Mouse (Mus musculus) liver, postnatal 0 days (tissue): ENCODE results near the gene Ppp2r5d. TPM values are rescaled to one million over a fixed set of nuclear protein-coding genes. Genes with fewer than 3 reads are reported as not detected.

ENCODE experiments used
- ATAC-seq: fragments of 200-750 bp; cut with Nextera tagmentation; 2 replicates; pipeline ENCODE4 v1.8.0; 2017; ENCODE audit warnings: mild to moderate bottlenecking, moderate library complexity
- DNase-seq: peaks from one replicate; pipeline ENCODE4 v3.0.0-alpha.2; 2016
- H3K27ac ChIP-seq: fragments of 300-500 bp; sonication (generic); 2 replicates; pipeline ENCODE4 v1.5.1; 2014; ENCODE audit warnings: antibody characterized with exemption, moderate library complexity, mild to moderate bottlenecking, low read depth
- H3K27me3 ChIP-seq: fragments of 300-500 bp; sonication (generic); 2 replicates; pipeline ENCODE4 v1.6.1; 2014; ENCODE audit warnings: low read length, control low read depth, mixed read lengths; ENCODE audit not compliant: insufficient read depth
- H3K36me3 ChIP-seq: fragments of 300-500 bp; sonication (generic); replicated peaks from 2 replicates; pipeline ENCODE4 v1.6.1; 2014; ENCODE audit warnings: mild to moderate bottlenecking, control low read depth, low read length, moderate library complexity, mixed read lengths; ENCODE audit not compliant: insufficient read depth
- H3K4me1 ChIP-seq: fragments of 300-500 bp; sonication (generic); 2 replicates; pipeline ENCODE4 v1.6.1; 2014; ENCODE audit warnings: antibody characterized with exemption, mild to moderate bottlenecking, control low read depth; ENCODE audit not compliant: insufficient read depth
- H3K4me2 ChIP-seq: fragments of 300-500 bp; sonication (generic); 2 replicates; pipeline ENCODE4 v1.6.1; 2014; ENCODE audit warnings: low read depth, mild to moderate bottlenecking, low read length, moderate library complexity, mixed read lengths
- H3K4me3 ChIP-seq: fragments of 300-500 bp; sonication (generic); 2 replicates; pipeline ENCODE4 v1.5.1; 2014; ENCODE audit warnings: low read depth, low read length
- H3K9ac ChIP-seq: fragments of 300-500 bp; sonication (generic); replicated peaks from 2 replicates; pipeline ENCODE4 v1.6.1; 2014; ENCODE audit warnings: mild to moderate bottlenecking, moderate library complexity
- H3K9me3 ChIP-seq: fragments of 300-500 bp; sonication (generic); 2 replicates; pipeline ENCODE4 v1.6.1; 2016; ENCODE audit warnings: mild to moderate bottlenecking, control low read depth, low read length, mixed read lengths
- CTCF ChIP-seq: sonication (generic); IDR thresholded peaks from 2 replicates; pipeline ENCODE4 v1.5.1; 2016; ENCODE audit warnings: antibody characterized with exemption, low read depth
- EP300 ChIP-seq: IDR thresholded peaks from 2 replicates; pipeline ENCODE4 v1.6.1; 2016; ENCODE audit warnings: antibody characterized with exemption, low read depth, mild to moderate bottlenecking
- WGBS: fragments of 180-500 bp; shearing (Covaris S2); extraction: QIAGEN DNeasy Blood & Tissue Kit; methylation state at CpG from one replicate; pipeline ENCODE4 v1.1.7; 2014; ENCODE audit not compliant: insufficient replicate concordance; 5-methylcytosine and 5-hydroxymethylcytosine counted together
- polyA plus RNA-seq: library from polyadenylated mRNA; unstranded; fragments of >200 nt; fragmentation: Nextera tagmentation; extraction: Ambion mirVana; gene quantifications from 2 replicates; pipeline ENCODE4 v1.2.1, GENCODE M21; 2015

Ppp2r5d gene
- 11.2 and 12.5 TPM in 2 replicates for polyA plus RNA-seq

DNA sequence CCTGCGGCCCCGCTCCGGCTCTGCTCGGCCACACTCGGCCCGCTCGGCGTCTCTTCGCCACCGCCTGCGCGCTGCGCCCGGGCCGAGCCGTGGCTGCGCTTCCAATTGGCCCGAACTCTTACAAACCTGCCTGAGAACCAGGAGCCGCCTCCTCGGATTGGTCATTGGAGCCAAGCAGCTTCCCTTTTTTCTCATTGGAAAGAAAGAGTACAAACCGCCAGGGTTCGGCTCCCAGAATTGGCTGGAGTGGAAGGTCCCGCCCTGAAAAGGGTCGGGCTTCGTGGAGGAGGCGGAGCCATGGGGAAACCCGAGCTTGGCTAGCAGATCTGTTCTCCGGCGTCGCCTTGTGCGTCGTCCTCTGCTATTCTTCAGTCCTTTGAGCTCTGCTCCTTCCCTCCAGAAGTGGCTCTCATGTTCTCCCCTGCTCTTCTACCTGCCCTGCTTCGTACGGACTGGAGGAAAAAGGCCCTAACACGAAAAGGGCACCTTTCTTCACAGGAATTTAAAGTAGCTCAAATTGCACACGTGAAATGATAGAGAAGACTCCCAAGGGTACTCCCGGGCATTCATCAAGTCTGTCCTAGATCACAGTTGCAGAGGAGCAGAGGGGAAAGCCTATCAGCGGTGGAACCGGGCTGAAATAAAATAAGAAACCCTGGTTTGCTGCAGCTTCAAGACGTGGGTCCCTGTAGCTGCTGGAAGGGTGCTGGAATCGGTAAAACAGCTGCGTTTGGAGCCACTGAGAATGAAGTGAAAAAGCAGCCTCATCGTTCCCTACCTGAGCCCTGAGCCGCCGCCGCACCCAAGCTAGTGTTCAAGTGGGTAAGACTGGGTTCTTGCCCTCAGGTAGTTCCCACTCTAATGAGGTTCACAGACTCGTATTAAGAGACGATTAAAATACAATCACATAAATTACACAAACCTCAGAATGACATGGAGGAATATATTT lies at the start of gene Ppp2r5d:
Gene Ppp2r5d (minus strand): TSS at position 225 of the 949 bp plus-strand sequence.
- Histone ChIP-seq H3K4me2 (peak within 1 kb of the TSS; percentile 96), H3K9ac (peak within 1 kb of the TSS; percentile 94), H3K27ac (peak within 1 kb of the TSS; percentile 85), H3K4me1 (peaks cover 21% of the 10 kb centered on the region), H3K4me3 (peak within 1 kb of the TSS; percentile 96), H3K36me3 (no peaks in the 10 kb centered on the region; the same call in 1 of the 2 replicates), H3K9me3 (no peaks in the 10 kb centered on the region), H3K27me3 (no peaks in the 10 kb centered on the region)
- TF ChIP-seq EP300 (no peak), CTCF (no peak)
- ATAC-seq (peak; percentile 97), DNase-seq (peak; percentile 96)
- WGBS, result under 1% methylated on average over 48 of the region's 48 CpGs

DNA sequence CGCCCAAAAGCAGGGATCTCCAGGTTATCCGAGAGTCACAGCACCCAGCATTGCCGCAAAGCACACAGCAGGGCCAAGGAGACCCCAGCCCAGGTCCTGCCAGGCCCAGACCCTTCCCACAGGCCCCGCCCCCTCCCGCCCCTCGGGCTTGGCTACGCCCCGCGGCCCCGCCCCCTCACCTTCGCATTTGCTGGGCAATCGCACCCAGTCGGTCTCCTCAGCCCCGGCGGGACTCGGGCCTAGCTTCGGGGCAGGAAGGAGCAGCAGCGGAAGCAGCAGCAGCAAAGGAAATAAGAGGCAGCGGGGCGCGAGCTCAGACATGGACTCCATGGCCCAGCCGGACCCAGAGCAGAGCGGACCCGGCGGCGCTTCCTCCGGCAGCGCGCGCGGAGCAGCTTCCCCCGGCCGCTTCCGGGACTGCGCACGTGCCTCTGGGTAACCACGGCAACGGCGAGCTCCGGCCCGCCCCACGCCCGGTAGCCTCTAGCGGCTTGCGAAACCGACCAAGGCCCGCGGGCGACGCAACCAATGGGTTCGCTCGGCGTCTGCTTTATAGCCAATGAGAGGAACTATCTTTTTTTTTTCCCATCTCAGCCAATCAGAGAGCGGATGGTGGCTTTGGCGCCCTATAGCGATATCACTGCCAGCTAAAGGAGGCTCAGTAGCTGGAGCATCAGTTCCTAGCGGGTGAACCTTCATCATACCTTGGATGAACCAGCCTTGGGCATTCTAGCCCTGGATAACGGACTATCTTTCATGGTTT lies 47.1 kb upstream of the Ppp2r5d start, which contains the start of gene Cnpy3:
Gene Cnpy3 (minus strand): TSS at position 421 of the 763 bp plus-strand sequence.
- TF ChIP-seq EP300 (peak; percentile 52), CTCF (no peak)
- Histone ChIP-seq H3K36me3 (peaks cover 8% of the 10 kb centered on the region; the same call in 1 of the 2 replicates), H3K4me2 (peak within 1 kb of the TSS; percentile 91), H3K9ac (peak within 1 kb of the TSS; percentile 79), H3K4me1 (peaks cover 35% of the 10 kb centered on the region), H3K9me3 (no peaks in the 10 kb centered on the region), H3K27ac (peak within 1 kb of the TSS; percentile 97), H3K4me3 (peak within 1 kb of the TSS; percentile 61), H3K27me3 (no peaks in the 10 kb centered on the region)
- DNase-seq (peak; percentile 99), ATAC-seq (peak; percentile 98)
- WGBS, result under 1% methylated on average over 48 of the region's 58 CpGs

DNA sequence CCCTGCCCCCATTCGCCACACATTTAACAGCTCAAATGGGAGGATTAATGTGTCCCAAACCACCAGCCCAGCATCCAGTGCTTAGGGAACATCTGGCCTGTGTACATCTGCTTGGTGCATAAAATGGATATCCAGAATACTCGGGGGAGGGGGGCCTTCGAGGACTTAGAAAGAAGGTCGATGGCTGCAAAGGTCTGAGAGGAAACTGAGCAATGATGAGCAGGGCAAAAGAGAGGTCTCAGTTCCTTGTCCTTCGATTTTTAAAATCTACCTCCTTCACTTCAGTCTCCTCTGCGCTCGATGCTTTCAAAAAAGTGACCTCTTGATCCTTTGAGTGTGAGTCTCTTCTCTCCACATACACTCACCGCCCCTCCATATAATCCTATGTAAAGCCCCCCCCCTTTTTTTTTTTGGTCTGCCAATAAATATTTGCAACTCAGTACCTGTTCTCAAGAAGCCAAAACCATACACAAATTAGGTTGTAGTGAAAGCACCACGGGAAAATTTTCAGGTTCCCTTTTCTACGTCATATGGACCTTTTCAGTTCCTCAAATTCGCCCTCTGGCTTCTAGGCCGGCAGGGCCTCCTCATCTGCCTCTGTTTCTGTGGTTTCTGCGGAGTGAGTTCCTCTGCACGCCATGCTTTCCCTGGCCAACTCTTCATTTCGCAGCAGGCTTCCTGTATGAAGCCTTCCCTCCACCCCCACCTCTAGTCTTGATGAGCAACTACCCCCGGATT lies 46.3 kb upstream of the Ppp2r5d start:
- H3K27me3 ChIP-seq, result no peaks in the 10 kb centered on the region
- DNase-seq (no peak), ATAC-seq (peak; percentile 23)
- H3K9ac ChIP-seq, result peak overlapping the region; percentile 79
- peak overlapping the region; percentile 61 for H3K4me3 ChIP-seq
- H3K4me2 ChIP-seq, result peak overlapping the region; percentile 91
- TF ChIP-seq EP300, result no peak
- TF ChIP-seq CTCF, result no peak
- H3K27ac ChIP-seq, result peak overlapping the region; percentile 97
- no peaks in the 10 kb centered on the region for H3K9me3 ChIP-seq
- peaks cover 36% of the 10 kb centered on the region for H3K4me1 ChIP-seq
- peaks cover 8% of the 10 kb centered on the region; the same call in 1 of the 2 replicates for H3K36me3 ChIP-seq
- 8% methylated on average over 16 of the region's 16 CpGs for WGBS

GRCm38 (mm10) chr17:46750580-46750979 lies 45.7 kb upstream of the Ppp2r5d start:
- DNase-seq (no peak), ATAC-seq (no peak)
- H3K4me1 ChIP-seq, result peaks cover 36% of the 10 kb centered on the region
- TF ChIP-seq CTCF (no peak), EP300 (no peak)
- H3K9ac ChIP-seq, result peak overlapping the region; percentile 79
- no peaks in the 10 kb centered on the region for H3K27me3 ChIP-seq
- H3K27ac ChIP-seq, result peak overlapping the region; percentile 97
- H3K4me3 ChIP-seq, result peak overlapping the region; percentile 61
- peaks cover 12% of the 10 kb centered on the region; the same call in 1 of the 2 replicates for H3K36me3 ChIP-seq
- 69% methylated on average over 4 of the region's 4 CpGs for WGBS
- H3K9me3 ChIP-seq, result no peaks in the 10 kb centered on the region
- H3K4me2 ChIP-seq, result peak overlapping the region; percentile 91

DNA sequence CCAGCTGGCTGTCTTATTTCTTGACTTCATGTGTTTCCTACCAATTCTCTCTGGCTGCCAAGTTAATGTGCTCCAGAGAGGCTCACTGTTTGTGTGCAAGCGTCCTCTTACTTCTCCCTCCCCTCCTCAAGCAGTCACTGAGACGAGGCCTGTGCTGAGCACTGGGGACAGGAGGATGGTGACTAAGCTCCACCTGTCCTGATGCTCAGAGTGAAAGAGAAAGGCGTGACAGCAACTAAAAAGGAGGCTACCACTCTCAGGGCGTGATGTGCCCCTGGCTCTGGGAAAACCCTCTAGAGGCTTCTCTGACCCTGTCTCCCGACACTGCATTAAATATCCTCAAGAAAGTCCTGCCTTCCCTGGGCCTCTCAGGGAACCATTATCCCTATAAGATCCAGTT lies 44.4 kb upstream of the Ppp2r5d start:
- no peak overlapping the region for H3K4me2 ChIP-seq
- H3K9ac ChIP-seq, result no peak overlapping the region
- no peaks in the 10 kb centered on the region for H3K27me3 ChIP-seq
- peaks cover 36% of the 10 kb centered on the region for H3K4me1 ChIP-seq
- WGBS, result 85% methylated on average over 5 of the region's 5 CpGs
- ATAC-seq, result no peak
- H3K36me3 ChIP-seq, result peaks cover 16% of the 10 kb centered on the region; the same call in 1 of the 2 replicates
- DNase-seq, result no peak
- no peak overlapping the region for H3K4me3 ChIP-seq
- no peaks in the 10 kb centered on the region for H3K9me3 ChIP-seq
- H3K27ac ChIP-seq, result no peak overlapping the region
- TF ChIP-seq CTCF, result no peak
- TF ChIP-seq EP300, result no peak
